Mouse (Mus musculus): Measurements from ENCODE around the gene Lrmda. TPM values are rescaled to one million over a fixed set of nuclear protein-coding genes. Genes with fewer than 3 reads are reported as not detected.

The Lrmda gene
- polyA plus RNA-seq, 1 experiment = 12.9 TPM

DNA sequence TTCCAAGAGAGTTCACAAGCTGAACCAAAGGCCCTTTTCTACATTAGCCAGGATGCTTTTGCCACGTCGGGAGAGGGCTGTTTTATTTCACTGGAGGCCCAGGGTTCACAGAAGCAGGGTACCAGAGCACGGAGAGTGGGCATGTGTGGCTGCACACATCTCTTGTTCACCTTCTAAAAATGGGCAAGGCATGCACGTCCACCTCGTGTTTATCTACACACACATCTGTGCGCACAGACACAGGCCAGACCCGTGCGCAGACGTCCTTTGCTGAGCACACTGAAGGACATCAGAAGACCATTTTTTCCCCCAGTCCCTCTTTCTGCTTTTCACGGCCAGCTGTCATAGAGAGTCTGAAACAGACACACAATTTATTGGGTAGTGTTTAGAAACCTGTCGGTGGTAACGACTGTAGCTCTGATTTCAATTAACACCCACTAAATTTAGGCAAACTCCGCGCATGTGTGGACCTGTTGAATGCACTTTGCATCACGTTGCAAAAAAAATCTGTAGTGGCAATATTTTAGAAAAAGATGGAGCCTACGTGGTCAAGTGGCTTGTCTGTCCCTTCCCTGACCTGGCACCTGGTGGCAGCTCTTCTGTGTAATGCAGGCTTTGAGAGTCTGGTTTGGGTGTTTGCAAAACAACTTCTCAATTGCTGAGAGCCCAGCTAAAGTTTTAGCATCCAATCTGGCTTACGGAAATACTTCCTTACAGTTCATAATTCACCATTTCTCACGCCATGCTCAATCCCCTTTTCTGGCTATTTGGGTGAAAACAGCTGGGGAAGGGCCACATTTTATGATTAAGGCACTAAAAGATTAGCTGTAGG, 28.8 kb downstream of the Lrmda start:
- Histone ChIP-seq H3K4me3 (ENCODE audit: insufficient read depth, low read depth, low read length) (no peak overlapping the region), H3K4me1 (ENCODE audit: control insufficient read depth, insufficient read depth, insufficient read length, low read length) (peaks cover 7% of the 10 kb centered on the region; the same call in 1 of the 2 replicates), H3K27ac (replicated peaks; ENCODE audit: low read depth, low read length) (no peak overlapping the region)

DNA sequence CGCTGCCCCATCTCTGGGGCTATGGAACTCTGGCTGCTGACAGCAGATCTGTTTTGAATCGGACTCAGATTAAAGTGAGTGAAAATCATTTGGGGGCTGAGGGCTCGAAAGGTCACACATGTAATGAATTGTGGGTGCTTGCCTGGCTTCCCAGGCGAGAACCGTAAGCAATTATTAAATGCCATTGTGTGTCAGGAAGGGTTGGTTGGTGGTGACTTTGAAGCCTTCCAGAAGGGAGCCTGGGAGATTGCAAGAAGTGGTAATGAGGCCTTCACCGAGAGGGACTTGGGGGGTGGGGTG, 29.3 kb downstream of the Lrmda start:
- Histone ChIP-seq H3K27ac (replicated peaks; ENCODE audit: low read depth, low read length) (no peak overlapping the region), H3K4me3 (ENCODE audit: insufficient read depth, low read depth, low read length) (no peak overlapping the region), H3K4me1 (ENCODE audit: control insufficient read depth, insufficient read depth, insufficient read length, low read length) (peaks cover 7% of the 10 kb centered on the region; the same call in 1 of the 2 replicates)

DNA sequence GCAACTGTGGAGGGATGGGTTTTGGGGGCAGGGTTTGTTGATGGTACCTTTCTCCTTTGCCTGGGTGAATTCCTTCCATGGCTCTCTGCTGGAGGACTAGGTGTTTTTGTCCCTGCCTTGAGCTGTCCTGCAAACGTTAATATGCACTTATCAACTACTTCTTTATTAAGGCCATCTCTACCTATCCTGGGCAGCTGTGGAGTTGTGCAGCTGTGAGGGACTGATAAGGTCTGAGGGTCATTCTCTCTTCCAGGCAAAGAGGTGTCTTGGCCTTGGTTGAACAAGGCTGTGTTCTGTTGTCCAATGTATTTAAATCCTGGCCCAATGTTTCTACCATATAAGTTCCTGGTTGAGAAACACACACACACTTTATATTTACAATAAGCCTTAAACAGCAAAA, 29.8 kb downstream of the Lrmda start:
- no peak overlapping the region for H3K4me3 ChIP-seq (ENCODE audit: insufficient read depth, low read depth, low read length)
- H3K4me1 ChIP-seq (ENCODE audit: control insufficient read depth, insufficient read depth, insufficient read length, low read length) = peaks cover 7% of the 10 kb centered on the region; the same call in 1 of the 2 replicates
- no peak overlapping the region for H3K27ac ChIP-seq (replicated peaks; ENCODE audit: low read depth, low read length)

DNA sequence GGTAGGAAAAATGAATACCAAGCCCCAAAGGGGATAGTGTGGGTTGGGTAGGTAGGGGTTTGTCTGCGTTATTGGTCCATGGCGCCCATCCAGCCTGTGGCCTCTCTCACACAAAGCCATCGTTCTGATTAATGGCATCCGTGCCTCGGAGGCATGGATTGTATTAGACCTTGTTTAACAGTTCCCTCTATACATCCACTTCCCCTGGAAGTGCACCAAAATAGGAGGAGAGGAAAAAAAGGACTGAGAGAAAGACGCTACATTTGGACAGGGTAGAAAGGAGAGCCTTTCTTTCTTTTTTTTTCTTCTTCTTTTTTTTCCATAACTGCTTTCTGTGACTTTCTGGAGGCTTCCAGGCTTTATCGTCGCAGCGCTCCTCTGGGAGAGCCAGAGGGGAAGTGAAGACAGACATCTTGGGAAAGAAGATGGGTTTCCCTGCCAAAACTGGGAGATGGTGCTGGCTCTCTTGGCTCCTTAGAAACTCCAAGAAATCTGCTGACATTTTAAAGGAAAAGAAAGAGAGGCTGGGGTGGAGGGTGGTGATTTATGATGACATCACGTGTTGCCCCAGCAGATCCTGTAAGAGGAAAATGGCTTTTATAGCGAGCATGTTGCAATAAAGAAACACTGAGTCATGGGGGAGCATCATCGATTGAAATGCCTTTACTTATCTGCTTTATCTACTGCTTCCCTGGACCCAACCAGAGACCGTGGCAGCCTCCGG, 32.6 kb downstream of the Lrmda start:
- no peak overlapping the region for H3K4me3 ChIP-seq (ENCODE audit: insufficient read depth, low read depth, low read length)
- H3K27ac ChIP-seq (replicated peaks; ENCODE audit: low read depth, low read length) = no peak overlapping the region
- H3K4me1 ChIP-seq (ENCODE audit: control insufficient read depth, insufficient read depth, insufficient read length, low read length) = peaks cover 7% of the 10 kb centered on the region; the same call in 1 of the 2 replicates

DNA sequence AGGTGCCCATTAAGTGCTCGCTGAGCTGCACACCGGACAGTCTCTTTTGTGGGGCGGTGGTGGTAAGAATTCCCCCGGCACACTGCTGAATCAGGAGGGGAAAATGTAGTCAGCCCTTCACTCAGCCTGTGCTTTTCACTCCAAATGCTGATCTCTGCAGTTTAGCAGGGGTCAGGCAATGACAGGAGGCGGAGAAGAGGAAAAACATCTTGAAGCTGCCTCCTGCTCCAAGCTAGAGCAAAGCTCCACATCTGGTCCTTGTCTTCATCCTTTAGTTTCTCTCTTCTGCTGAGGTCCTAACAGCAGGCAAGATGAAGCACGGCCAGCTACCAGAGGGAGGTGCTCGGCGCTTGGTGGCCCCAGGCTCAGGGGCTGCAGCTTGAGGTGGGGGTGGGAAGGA, 36.1 kb downstream of the Lrmda start:
- Histone ChIP-seq H3K4me3 (ENCODE audit: insufficient read depth, low read depth, low read length) (no peak overlapping the region), H3K4me1 (ENCODE audit: control insufficient read depth, insufficient read depth, insufficient read length, low read length) (peaks cover 7% of the 10 kb centered on the region; the same call in 1 of the 2 replicates), H3K27ac (replicated peaks; ENCODE audit: low read depth, low read length) (no peak overlapping the region)

DNA sequence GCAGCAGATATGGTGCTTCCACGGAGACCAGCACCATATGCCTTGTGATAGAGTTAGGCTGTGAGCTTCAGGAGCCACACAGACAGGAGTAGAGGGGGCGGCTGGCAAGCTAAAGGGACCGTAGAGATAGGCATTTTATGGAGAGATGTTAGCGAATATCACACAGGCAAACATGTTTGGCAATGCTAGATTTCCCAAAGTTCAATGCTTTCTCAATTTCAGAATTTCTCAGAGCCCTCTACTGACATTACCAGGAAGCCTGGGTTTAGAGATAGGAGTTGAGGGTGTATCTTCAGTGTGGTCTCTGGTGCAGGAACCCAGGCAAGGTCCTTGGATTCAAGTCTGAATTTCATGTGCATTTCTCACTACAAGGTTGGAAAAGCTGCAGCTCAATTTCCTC, 36.7 kb downstream of the Lrmda start:
- peaks cover 7% of the 10 kb centered on the region; the same call in 1 of the 2 replicates for H3K4me1 ChIP-seq (ENCODE audit: control insufficient read depth, insufficient read depth, insufficient read length, low read length)
- no peak overlapping the region for H3K4me3 ChIP-seq (ENCODE audit: insufficient read depth, low read depth, low read length)
- no peak overlapping the region for H3K27ac ChIP-seq (replicated peaks; ENCODE audit: low read depth, low read length)

DNA sequence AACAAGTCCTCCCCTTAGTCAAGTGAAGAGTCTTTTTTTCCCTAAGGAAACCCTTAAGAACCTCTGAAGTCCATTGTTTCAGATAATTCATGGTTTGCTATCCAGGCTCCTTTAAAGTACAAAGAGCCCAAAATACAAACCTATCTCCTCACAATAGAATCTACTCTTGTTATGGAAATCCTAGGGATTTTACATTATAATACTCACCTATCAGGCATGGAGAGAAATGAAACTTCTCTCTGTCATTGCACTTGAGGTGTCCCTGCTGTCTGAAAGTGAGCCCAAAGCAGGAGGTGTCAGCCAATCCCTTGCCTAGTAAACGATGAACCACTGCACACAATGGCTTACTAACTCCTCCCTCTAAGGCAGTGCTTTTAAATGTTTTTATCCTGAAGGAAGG, 39.2 kb downstream of the Lrmda start:
- Histone ChIP-seq H3K27ac (replicated peaks; ENCODE audit: low read depth, low read length) (no peak overlapping the region), H3K4me1 (ENCODE audit: control insufficient read depth, insufficient read depth, insufficient read length, low read length) (no peaks in the 10 kb centered on the region), H3K4me3 (ENCODE audit: insufficient read depth, low read depth, low read length) (no peak overlapping the region)

DNA sequence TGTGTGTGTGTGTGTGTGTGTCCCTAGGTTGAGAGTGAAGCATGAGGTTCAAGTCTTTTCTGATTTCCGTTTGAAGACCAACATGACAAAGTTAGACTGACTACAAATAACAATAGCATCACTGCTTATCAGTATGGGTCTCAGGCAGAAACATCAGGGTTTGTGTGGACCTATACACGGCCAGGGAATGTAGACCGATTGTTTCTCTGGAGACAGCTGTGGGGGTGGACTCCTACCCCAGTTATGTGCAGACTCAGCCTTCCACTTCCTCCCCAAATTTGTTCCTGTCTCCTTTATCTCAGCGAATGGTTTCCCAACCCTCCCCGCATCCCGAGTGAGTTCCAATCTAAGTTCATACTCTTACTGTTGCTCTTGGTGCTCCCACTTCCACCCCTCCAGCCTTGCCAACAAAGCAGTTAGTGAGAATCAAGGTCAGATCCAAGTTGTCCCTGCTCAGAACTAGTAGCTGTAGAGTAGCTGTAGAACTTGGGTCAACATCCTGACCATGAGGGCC, 39.9 kb downstream of the Lrmda start:
- Histone ChIP-seq H3K4me1 (ENCODE audit: control insufficient read depth, insufficient read depth, insufficient read length, low read length) (no peaks in the 10 kb centered on the region), H3K4me3 (ENCODE audit: insufficient read depth, low read depth, low read length) (no peak overlapping the region), H3K27ac (replicated peaks; ENCODE audit: low read depth, low read length) (no peak overlapping the region)

DNA sequence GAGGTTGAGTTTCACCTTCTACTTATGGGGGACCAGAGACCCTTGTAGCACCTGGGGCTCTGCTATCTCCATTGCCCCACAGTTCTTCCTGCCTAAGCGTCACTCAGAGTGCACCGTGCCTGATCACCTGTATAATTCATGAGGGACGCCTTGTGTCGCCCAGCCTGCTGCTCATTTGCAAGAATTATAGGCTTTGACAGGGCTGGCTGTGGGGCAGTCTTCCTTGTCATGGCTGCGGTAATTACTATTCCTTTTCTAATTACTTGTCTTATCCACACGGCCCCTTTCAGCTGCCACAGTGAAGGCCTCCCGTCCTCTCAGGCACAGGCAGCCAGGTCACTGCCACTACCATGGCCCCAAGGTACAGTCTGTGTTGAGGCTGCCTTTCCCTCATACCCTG, 41.3 kb downstream of the Lrmda start:
- no peak overlapping the region for H3K27ac ChIP-seq (replicated peaks; ENCODE audit: low read depth, low read length)
- H3K4me1 ChIP-seq (ENCODE audit: control insufficient read depth, insufficient read depth, insufficient read length, low read length) = no peaks in the 10 kb centered on the region
- H3K4me3 ChIP-seq (ENCODE audit: insufficient read depth, low read depth, low read length) = no peak overlapping the region

DNA sequence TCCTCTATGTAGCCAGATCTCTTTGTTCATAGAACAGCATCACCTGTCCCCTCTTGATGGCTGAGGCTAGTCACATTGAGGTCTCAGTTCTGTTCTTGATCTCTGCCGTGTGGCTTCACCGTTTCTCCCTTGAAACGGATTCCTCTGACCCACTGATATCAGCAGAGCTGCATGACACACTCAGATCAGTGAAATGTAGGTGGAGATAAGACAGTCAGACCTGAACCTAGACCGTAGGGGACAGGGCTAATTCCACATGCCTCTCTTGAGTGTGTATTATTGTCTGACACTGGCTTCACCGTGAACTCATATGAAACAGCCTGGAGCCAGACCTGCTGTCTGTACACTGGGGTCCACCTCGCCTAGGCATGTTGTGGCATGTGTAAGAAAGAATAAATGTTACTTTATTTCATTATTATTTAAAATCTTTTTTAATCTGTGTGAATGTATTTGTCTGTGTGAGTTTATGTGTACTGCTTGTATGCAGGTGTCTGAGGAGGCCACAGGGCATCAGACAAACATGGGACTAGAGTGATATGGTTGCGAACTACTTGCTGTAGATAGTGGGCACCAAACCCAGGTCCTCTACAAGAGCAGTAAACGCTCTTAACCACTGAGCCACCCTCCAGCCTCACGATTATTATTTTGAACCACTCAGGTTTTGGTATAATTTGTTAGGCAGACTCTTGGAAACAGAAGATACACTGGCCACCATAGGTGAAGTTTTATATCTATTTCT, 42.8 kb downstream of the Lrmda start:
- Histone ChIP-seq H3K4me3 (ENCODE audit: insufficient read depth, low read depth, low read length) (no peak overlapping the region), H3K4me1 (ENCODE audit: control insufficient read depth, insufficient read depth, insufficient read length, low read length) (no peaks in the 10 kb centered on the region), H3K27ac (replicated peaks; ENCODE audit: low read depth, low read length) (no peak overlapping the region)

DNA sequence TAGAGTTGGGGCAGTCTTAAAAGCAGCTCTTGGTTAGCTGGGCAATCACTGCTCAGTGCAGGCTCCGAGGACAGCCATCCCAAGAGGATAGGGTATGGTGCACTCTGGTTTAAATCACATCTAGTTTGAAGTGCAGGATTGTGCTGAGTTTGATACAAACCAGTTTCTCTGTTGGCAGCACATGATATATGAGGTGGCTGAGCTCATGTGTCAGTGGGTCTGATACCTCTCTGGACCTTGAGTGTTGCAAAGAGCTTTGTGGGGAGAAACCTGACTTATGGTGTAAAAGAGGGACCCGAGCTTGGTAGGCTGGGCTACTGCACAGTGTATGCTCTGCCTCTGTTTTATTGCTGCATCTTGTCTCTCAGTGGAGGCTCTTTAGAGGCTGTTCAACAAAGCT, 49.7 kb downstream of the Lrmda start:
- H3K4me1 ChIP-seq (ENCODE audit: control insufficient read depth, insufficient read depth, insufficient read length, low read length) = no peaks in the 10 kb centered on the region
- no peak overlapping the region for H3K4me3 ChIP-seq (ENCODE audit: insufficient read depth, low read depth, low read length)
- H3K27ac ChIP-seq (replicated peaks; ENCODE audit: low read depth, low read length) = no peak overlapping the region

DNA sequence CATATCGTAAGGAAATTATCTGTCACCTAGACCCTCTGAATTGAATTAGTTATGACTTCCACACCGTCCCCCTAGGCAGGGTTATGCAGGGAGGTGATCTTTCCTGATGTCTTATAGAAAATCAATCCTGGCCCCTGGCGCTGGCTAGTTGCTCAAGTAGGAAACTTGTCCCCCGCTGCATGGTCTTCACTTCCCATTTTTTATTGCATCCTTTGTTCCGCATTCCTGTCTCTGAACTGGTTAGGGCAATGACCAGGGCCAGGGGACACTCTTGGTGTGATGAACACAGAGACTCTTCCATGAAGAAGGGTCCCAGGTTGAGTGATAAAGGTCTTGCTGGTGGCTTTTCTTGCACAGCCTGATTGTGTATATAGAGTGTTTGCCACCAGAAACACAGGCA, 53.9 kb downstream of the Lrmda start:
- Histone ChIP-seq H3K4me3 (ENCODE audit: insufficient read depth, low read depth, low read length) (no peak overlapping the region), H3K4me1 (ENCODE audit: control insufficient read depth, insufficient read depth, insufficient read length, low read length) (no peaks in the 10 kb centered on the region), H3K27ac (replicated peaks; ENCODE audit: low read depth, low read length) (no peak overlapping the region)

DNA sequence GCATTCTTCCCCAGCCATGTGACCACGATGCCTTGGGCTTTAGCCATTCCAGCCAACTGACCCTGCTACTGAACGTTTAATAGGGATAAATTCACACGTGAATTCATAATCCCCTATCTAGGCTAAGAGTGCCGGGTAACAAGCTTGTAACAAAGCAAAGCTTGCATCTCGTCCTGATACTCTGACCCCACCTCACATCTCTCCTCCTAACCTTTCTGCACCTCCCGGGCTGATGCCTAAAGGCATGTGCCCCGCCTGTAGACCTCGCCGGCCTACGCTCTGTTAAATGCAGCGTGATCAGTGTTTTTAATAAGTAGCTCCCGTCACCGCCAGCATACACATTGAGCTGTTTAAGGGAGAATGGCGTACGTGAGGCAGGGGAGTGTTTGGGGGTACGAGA, 54.7 kb downstream of the Lrmda start:
- no peak overlapping the region for H3K4me3 ChIP-seq (ENCODE audit: insufficient read depth, low read depth, low read length)

DNA sequence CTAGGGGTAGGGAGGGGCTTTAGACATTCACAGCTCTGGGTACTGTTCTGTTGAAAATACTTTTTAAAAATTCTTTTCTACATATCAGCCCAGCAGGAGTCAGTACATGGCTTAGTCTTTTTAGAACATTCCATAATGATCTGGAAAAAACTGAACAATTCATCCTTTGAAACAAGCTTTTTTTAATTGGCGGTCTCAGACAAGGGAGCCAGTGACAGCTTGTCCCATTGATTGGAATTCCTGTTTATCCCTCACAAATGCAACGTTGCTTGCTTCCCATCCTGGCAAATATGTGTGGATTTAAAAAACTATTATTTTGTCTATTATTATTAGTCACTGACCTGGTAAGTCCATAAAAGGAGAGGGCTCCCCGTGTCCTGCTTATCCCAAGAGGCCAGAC, 64.4 kb downstream of the Lrmda start:
- Histone ChIP-seq H3K4me3 (ENCODE audit: insufficient read depth, low read depth, low read length) (no peak overlapping the region), H3K27ac (replicated peaks; ENCODE audit: low read depth, low read length) (no peak overlapping the region), H3K4me1 (ENCODE audit: control insufficient read depth, insufficient read depth, insufficient read length, low read length) (no peaks in the 10 kb centered on the region)

More for the DNA sequence above, 54.7 kb downstream of the Lrmda start:
- no peak overlapping the region for H3K27ac ChIP-seq (replicated peaks; ENCODE audit: low read depth, low read length)
- H3K4me1 ChIP-seq (ENCODE audit: control insufficient read depth, insufficient read depth, insufficient read length, low read length) = no peaks in the 10 kb centered on the region

DNA sequence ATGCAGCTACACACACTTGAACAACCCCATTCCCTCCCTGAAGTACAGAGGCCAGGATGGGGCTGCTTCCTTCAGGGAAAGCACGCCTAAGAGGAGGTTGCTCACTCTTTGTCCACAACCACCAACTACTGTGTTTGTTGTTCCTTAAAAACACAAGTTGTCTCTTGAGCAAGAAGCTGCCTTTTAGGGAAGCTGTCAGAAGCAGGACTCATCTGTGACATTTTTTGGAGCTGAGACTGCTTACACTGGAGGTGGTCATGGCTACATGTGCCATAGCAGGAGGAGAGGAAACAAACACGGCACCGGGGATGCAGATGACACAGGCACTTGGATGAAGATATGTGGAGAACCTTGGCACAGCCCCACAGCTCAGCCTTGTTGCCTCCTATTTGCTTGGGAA, 65.9 kb downstream of the Lrmda start:
- no peaks in the 10 kb centered on the region for H3K4me1 ChIP-seq (ENCODE audit: control insufficient read depth, insufficient read depth, insufficient read length, low read length)
- H3K4me3 ChIP-seq (ENCODE audit: insufficient read depth, low read depth, low read length) = no peak overlapping the region
- H3K27ac ChIP-seq (replicated peaks; ENCODE audit: low read depth, low read length) = no peak overlapping the region

Data from brown adipose tissue, adult 24 weeks (tissue).